Mouse (Mus musculus) cerebellum, postnatal 4 days (tissue): Measurements from ENCODE around the gene Gypa.
A peak's percentile ranks its signal among the peaks of the same experiment; 100 is the strongest.

Experiments
- DNase-seq, 2 experiments: peaks; one replicate each; pipeline ENCODE4 v3.0.0; 2022; ENCODE audit warnings: low spot score in 2 of 2, mixed read lengths in 1 of 2

Gene Gypa

GRCm38 (mm10) chr8:80493523-80494345 is at the start of gene Gypa:
TSS of gene Gypa (plus strand) at chr8:80493781.
- DNase-seq, result no peak

DNA sequence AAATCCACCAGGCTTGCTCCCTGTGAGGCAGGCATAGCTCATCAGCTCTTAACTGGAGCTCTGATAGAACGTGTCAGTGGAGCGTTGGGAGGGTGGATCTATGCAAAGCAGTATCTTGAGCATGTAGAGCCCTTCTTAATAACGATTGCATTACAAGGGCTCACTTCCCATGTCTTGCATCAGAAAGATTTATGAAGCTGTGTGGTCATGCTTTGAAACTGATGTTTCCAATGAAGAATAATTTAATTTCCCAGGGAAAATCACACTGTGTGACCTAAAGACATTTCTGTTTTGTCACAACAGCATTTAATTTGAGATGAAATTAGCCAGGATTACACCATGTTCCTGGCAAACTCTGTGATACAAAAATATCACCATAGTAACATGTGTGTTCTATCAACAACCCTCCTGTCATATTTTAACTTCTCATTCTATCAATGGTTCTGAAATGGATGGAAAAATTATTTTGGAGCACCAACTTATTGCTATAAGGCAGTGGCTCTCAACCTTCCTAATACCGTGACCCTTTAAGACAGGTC is 49.0 kb upstream of the Gypa start:
- DNase-seq, result no peak

DNA sequence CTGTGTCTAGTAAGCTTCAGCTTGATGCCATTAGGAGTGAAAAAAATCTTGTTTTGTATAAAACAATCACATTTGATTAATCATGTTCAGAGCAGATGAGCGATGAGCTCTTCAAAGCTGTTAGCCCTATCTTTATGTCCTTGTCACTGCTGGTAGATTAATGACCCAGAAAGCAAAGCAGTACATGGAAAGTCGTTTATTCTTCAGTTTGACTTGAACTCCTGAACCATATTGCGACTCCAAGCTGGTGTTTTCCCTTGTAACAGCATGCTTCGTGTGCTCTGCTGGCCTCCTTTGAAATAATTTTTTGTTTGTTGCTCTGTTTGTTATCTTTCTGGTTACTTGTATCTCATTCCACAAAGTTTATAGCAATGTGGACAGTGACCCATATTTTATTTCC is 46.4 kb upstream of the Gypa start:
- no peak for DNase-seq

GRCm38 (mm10) chr8:80451938-80452690 is 41.5 kb upstream of the Gypa start:
- no peak for DNase-seq

- DNase-seq, result no peak
These were observed 30.1 kb upstream of the Gypa start for GRCm38 (mm10) chr8:80463450-80463917.

- no peak for DNase-seq
These were observed 18.6 kb upstream of the Gypa start for GRCm38 (mm10) chr8:80474971-80475370.

- no peak for DNase-seq
These were observed 15.4 kb upstream of the Gypa start for GRCm38 (mm10) chr8:80478156-80478555.

- no peak for DNase-seq
These were observed 14.5 kb upstream of the Gypa start for GRCm38 (mm10) chr8:80479129-80479528.

GRCm38 (mm10) chr8:80482173-80482572 is 11.4 kb upstream of the Gypa start:
- no peak for DNase-seq

- DNase-seq, result peak in 1 of 2 experiments; percentile 26
These were observed 10.5 kb upstream of the Gypa start for GRCm38 (mm10) chr8:80482822-80483774.

DNA sequence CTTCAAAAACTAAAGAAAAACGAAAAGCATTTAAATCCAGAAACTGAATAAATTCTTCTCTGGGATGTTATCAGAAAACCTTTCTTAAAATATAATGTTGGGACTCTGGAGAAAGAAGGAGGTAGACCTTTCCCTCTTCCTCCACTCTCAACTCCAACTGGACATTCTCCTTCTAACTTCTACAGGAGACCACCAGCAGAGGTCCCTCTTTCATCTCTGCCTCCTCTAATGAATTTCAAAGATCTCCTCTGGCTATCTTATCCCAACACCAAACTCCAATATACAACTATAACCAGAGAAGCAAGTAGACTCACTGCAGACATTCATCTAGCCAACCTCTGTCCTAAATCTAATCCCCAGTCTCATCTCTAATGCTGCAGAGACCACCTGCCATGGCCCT is 2.0 kb upstream of the Gypa start:
- no peak for DNase-seq

- peak in 1 of 2 experiments; percentile 50 for DNase-seq
These were observed 567 bp upstream of the Gypa start for GRCm38 (mm10) chr8:80492987-80493441.

DNA sequence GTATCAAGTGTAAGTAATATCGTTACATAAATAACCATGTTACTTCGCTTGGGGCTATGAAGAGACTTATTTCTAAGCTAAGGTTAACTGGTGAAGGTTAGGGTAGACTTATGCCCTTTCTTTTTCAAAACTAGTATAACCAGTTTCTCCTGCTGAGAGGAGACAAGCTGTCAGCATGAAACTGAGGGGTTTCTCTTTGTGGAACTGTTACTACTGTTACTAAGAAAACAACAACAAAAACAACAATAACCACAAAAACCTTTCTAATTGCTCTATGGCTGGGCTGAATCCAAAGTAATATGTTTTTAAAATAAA is 722 bp downstream of the Gypa start:
- DNase-seq, result no peak

GRCm38 (mm10) chr8:80494819-80495218 is 1.2 kb downstream of the Gypa start:
- DNase-seq, result no peak

DNA sequence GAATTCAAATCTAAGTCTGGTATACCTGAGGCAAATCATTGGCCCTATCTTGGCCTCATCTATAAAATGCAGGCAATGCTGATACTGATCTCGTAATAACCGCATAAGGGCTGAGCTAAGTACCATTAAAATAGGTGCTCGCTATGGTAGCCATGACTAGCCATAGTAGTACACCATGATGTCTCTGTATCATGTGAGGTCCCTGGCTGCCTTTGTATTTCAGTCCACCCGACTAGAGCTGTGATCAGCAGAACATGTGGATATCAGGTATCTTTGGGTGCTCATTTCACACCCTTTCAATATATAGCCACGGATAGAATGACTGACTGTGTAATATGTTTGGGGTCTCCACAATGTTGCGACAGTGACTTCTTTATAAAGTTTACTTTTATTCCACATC is 1.9 kb downstream of the Gypa start:
- DNase-seq, result no peak

DNA sequence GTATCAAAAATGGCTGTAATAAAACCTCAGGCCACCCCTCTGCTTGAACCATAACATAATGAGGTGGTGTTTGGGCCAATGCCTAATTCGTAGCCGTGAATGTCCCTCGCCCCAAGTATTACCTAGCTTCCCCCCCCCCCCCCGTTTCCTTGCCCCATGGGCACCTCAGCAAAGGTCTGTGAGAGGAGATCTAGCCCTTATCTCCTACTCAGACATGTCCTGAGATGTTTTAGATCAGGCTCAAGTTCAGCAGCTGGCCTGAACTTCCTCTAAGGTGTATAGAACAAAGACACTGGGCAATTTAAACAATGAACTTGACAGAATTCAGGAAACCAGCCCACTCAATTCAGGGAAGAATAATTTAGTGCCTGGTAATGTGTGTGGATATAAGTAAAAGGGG is 3.7 kb downstream of the Gypa start:
- no peak for DNase-seq

DNA sequence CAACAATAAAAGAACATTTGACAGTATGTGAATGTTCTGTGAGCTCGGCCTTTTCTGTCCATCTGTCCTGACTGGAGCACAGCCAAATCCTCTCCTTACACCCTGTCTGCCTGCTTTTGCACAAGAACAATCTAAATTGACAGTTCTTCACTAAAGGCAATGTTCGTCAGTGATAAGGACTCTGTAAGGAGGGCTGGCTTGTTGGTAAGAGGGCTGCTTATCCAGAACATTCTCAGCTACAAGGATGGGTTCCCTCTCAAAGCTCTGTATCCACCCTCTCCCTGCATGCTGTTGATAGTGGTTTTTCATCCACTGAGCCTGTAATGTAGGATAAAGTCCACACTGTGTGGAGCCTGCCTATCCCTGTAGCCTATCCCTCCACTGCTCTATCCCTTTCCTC is 6.7 kb downstream of the Gypa start:
- no peak for DNase-seq

DNA sequence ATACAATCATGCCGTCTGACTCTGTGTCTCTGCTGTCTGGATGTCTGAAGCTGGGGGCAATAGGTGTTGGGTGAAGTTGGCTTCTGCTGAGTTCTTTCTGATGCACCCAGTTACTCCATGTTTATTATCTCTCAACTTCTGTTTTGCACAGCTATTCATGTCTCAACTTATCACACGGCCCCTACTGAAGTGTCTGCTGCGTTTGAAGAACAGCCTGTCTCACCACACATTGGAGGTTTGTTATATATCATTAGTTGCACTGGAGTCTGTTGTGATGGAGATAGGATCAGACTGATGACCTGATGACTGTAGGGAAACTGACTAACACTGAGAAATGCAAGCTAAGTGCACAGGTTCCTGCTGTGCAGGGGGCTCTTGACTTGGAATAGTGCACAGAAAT is 7.2 kb downstream of the Gypa start:
- DNase-seq, result no peak

GRCm38 (mm10) chr8:80501283-80501682 is 7.7 kb downstream of the Gypa start:
- DNase-seq, result no peak

DNA sequence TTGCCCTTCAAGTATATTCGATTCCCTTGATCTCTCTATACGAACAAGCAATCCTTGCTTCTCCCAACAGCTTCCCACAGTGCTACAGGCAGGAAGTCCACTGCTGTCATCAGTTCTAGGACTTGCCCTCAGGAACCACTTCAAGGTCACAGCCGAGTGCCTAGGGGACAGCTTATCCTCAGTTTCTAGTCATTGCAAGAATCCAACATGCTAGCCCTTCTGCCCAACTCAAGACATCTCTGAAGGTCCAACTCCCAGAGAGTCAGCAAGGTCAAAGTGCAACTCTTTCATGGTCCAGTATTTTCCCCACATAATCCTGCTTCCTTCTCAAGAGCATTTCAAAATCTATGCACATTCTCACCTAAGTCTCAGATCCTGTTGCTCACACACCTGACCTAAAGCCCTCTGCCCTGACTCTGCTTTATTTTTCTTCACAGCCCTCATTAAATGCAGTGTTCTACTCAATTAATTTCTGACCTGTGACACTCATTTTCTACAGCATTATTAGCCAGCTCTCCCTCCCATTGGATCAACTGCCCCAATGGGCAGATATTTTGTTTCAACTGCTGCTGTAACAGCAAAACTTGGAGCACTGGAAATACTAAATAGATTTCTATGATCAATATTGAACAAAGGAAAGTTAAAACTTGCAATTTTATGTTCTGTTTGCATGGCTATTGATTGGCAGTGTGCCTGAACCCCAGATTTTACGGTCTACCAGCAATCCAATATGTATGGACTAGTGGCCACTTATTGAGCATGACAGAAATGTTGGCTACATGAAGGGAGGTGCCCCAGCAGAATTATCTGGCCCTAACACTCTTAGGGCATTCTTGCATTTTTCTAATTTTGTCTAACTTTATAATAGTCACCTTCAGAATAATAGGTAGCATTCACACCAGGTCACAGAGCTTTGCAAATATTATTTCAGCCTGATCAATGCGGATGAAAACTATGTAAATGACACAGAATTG is 33.1 kb downstream of the Gypa start:
- no peak for DNase-seq
